In genomic region chr13:108371352-108371921, GRCm38 (mm10) we compare ENCODE assay signal across 20 mouse cellular contexts.
"Had no signal": no experiment of that assay in that cellular context is flagged by ENCODE, and none has a peak within 500 bp of the region (broad histone marks: within the 10 kb centered on the region; RNA-seq: fewer than 3 reads in every experiment).

No protein-coding gene starts in this region.

- H3K27me3 ChIP-seq: liver, embryonic 15.5 days; lung, embryonic 15.5 days; midbrain, embryonic 13.5 days; neural tube, embryonic 12.5 days had no signal

- H3K4me3 ChIP-seq: liver, embryonic 15.5 days; lung, embryonic 15.5 days; midbrain, embryonic 13.5 days; myocyte; neural tube, embryonic 12.5 days had no signal

- H3K9ac ChIP-seq: liver, embryonic 15.5 days; liver, postnatal 0 days; lung, embryonic 15.5 days; midbrain, embryonic 13.5 days; neural tube, embryonic 12.5 days had no signal

- H3K27ac ChIP-seq: liver, embryonic 15.5 days; lung, embryonic 15.5 days; macrophage; midbrain, embryonic 13.5 days; neural tube, embryonic 12.5 days had no signal

- H3K4me1 ChIP-seq: lung, embryonic 15.5 days; midbrain, embryonic 13.5 days; neural tube, embryonic 12.5 days had no signal

- H3K4me2 ChIP-seq: liver, embryonic 15.5 days; lung, embryonic 15.5 days; midbrain, embryonic 11.5 days; midbrain, embryonic 13.5 days; neural tube, embryonic 12.5 days had no signal

- H3K9me3 ChIP-seq: liver, embryonic 15.5 days; lung, embryonic 15.5 days; midbrain, embryonic 13.5 days; neural tube, embryonic 12.5 days had no signal

- DNase-seq: liver, postnatal 0 days; lung, adult 2 months; lung, postnatal 14 days; lung, postnatal 36 days; retina, postnatal 1 day; right cerebral cortex, adult 18-20 months; right cerebral cortex, postnatal 25 days; right cerebral cortex, postnatal 4 days; spleen, adult 18-20 months; thymus, adult 18-20 months; thymus, postnatal 14 days; thymus, postnatal 36 days had no signal

- ATAC-seq: liver, postnatal 0 days; midbrain, embryonic 13.5 days; midbrain, embryonic 16.5 days had no signal
